Mouse (Mus musculus) intestine, postnatal 0 days (tissue): ENCODE results near the gene Exd2. TPM values are rescaled to one million over a fixed set of nuclear protein-coding genes. Genes with fewer than 3 reads are reported as not detected.

Experiments
- ATAC-seq: fragments of 200-750 bp; cut with Nextera tagmentation; 2 replicates; pipeline ENCODE4 v1.8.0; 2017; ENCODE audit warnings: mild to moderate bottlenecking, moderate TSS enrichment, moderate library complexity
- H3K27ac ChIP-seq: fragments of 300-500 bp; sonication (generic); 2 replicates; pipeline ENCODE4 v1.5.1; 2014; ENCODE audit warnings: mild to moderate bottlenecking, low read depth, low read length, moderate library complexity
- H3K27me3 ChIP-seq: fragments of 300-500 bp; sonication (generic); replicated peaks from 2 replicates; pipeline ENCODE4 v1.6.1; 2014; ENCODE audit warnings: low read length, mixed read lengths; ENCODE audit not compliant: control insufficient read depth, insufficient read depth
- H3K36me3 ChIP-seq: fragments of 300-500 bp; sonication (generic); 2 replicates; pipeline ENCODE4 v1.6.1; 2014; ENCODE audit warnings: mild to moderate bottlenecking, moderate library complexity; ENCODE audit not compliant: control insufficient read depth, insufficient read depth
- H3K4me1 ChIP-seq: fragments of 300-500 bp; sonication (generic); replicated peaks from 2 replicates; pipeline ENCODE4 v1.6.1; 2014; ENCODE audit warnings: antibody characterized with exemption, low read length, mixed read lengths; ENCODE audit not compliant: control insufficient read depth, insufficient read depth
- H3K4me2 ChIP-seq: fragments of 300-500 bp; sonication (generic); replicated peaks from 2 replicates; pipeline ENCODE4 v1.6.1; 2014; ENCODE audit warnings: low read depth, mild to moderate bottlenecking, moderate library complexity
- H3K4me3 ChIP-seq: fragments of 300-500 bp; sonication (generic); 2 replicates; pipeline ENCODE4 v1.5.1; 2014; ENCODE audit warnings: low read depth, low read length
- H3K9ac ChIP-seq: fragments of 300-500 bp; sonication (generic); 2 replicates; pipeline ENCODE4 v1.6.1; 2014; ENCODE audit warnings: mild to moderate bottlenecking, low read depth, low read length
- H3K9me3 ChIP-seq: fragments of 300-500 bp; sonication (generic); 2 replicates; pipeline ENCODE4 v1.6.1; 2016; ENCODE audit warnings: mixed run types; ENCODE audit not compliant: control insufficient read depth
- CTCF ChIP-seq: sonication (generic); IDR thresholded peaks from 2 replicates; pipeline ENCODE4 v1.5.1; 2016; ENCODE audit warnings: low read depth, mild to moderate bottlenecking, control low read depth, antibody characterized with exemption, moderate library complexity
- WGBS: fragments of 180-500 bp; shearing (Covaris S2); extraction: QIAGEN DNeasy Blood & Tissue Kit; methylation state at CpG from one replicate; pipeline ENCODE4 v1.1.7; 2014; 5-methylcytosine and 5-hydroxymethylcytosine counted together
- polyA plus RNA-seq: library from polyadenylated mRNA; unstranded; fragments of >200 nt; fragmentation: Nextera tagmentation; extraction: Ambion mirVana; gene quantifications from 2 replicates; pipeline ENCODE4 v1.2.1, GENCODE M21; 2015

Exd2 gene
- polyA plus RNA-seq, 1 experiment from 2014 or later = 6.8 TPM

DNA sequence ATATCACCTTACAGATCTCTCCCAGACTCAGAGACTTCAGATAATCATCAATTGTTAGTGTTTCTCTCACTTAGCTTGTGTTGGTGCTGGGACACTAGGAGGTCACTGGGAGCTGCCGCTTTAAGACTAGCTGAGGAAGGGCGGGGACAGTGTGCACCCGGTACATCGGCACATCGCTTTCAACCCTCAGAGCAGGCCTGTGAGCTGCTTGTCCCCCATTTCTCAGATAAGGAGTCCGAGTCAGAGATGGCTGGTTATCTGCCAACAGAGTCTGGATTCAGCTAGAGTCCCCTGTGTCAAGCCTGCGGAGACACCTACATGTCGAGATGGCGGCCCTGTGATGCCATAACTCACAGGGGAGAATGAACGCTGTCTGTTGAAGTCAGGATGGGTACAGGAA lies 68.7 kb downstream of the Exd2 start:
- Histone ChIP-seq H3K36me3 (no peaks in the 10 kb centered on the region), H3K4me3 (no peak overlapping the region), H3K27ac (no peak overlapping the region), H3K27me3 (no peaks in the 10 kb centered on the region), H3K9me3 (no peaks in the 10 kb centered on the region), H3K4me1 (no peaks in the 10 kb centered on the region), H3K9ac (no peak overlapping the region), H3K4me2 (no peak overlapping the region)
- ATAC-seq = no peak
- WGBS = 60% methylated on average over 10 of the region's 10 CpGs
- TF ChIP-seq CTCF = no peak

- H3K4me3 ChIP-seq = no peak overlapping the region
- no peak overlapping the region for H3K9ac ChIP-seq
- no peak for ATAC-seq
- no peaks in the 10 kb centered on the region for H3K27me3 ChIP-seq
- 80% methylated on average over 2 of the region's 2 CpGs for WGBS
- no peak for TF ChIP-seq CTCF
- H3K9me3 ChIP-seq = no peaks in the 10 kb centered on the region
- no peaks in the 10 kb centered on the region for H3K36me3 ChIP-seq
- H3K4me1 ChIP-seq = no peaks in the 10 kb centered on the region
- H3K27ac ChIP-seq = no peak overlapping the region
- H3K4me2 ChIP-seq = no peak overlapping the region
These were observed 71.0 kb downstream of the Exd2 start for GRCm38 (mm10) chr12:80533876-80534275.

GRCm38 (mm10) chr12:80537313-80537712 lies 74.4 kb downstream of the Exd2 start:
- Histone ChIP-seq H3K27me3 (no peaks in the 10 kb centered on the region), H3K27ac (no peak overlapping the region), H3K4me1 (no peaks in the 10 kb centered on the region), H3K36me3 (no peaks in the 10 kb centered on the region), H3K9me3 (no peaks in the 10 kb centered on the region), H3K9ac (no peak overlapping the region), H3K4me2 (no peak overlapping the region), H3K4me3 (no peak overlapping the region)
- no peak for TF ChIP-seq CTCF
- WGBS = 82% methylated on average over 2 of the region's 2 CpGs
- ATAC-seq = no peak

DNA sequence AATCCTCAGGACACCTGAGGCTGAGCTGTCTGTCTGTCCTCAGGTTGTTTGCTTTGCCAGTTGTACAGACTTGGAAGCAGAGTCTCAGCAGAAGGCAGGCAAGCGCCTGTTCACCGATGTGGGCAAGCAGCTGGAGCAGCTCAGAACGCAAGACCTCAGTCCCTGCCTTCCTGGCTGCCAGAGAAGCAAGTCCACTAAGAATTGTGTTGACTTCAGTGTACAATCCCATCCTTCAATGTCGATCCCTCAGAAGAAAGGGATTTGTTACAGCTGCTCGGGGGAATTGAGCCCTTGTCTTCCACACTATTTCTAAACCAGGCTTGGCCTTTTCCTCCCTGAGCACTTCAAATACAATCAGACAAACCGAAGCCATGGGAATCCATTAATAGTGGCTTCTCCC lies 75.4 kb downstream of the Exd2 start:
- WGBS = 49% methylated on average over 6 of the region's 6 CpGs
- H3K36me3 ChIP-seq = no peaks in the 10 kb centered on the region
- H3K4me1 ChIP-seq = no peaks in the 10 kb centered on the region
- H3K27ac ChIP-seq = no peak overlapping the region
- H3K4me2 ChIP-seq = no peak overlapping the region
- no peak overlapping the region for H3K9ac ChIP-seq
- no peak for ATAC-seq
- no peak overlapping the region for H3K4me3 ChIP-seq
- TF ChIP-seq CTCF = no peak
- H3K9me3 ChIP-seq = no peaks in the 10 kb centered on the region
- no peaks in the 10 kb centered on the region for H3K27me3 ChIP-seq

- H3K4me2 ChIP-seq = no peak overlapping the region
- H3K4me1 ChIP-seq = no peaks in the 10 kb centered on the region
- no peak for TF ChIP-seq CTCF
- no peak overlapping the region for H3K27ac ChIP-seq
- no peak for ATAC-seq
- H3K4me3 ChIP-seq = no peak overlapping the region
- no peak overlapping the region for H3K9ac ChIP-seq
- H3K27me3 ChIP-seq = no peaks in the 10 kb centered on the region
- no peaks in the 10 kb centered on the region for H3K9me3 ChIP-seq
- H3K36me3 ChIP-seq = no peaks in the 10 kb centered on the region
- WGBS = 33% methylated on average over 4 of the region's 4 CpGs
These were observed 82.4 kb downstream of the Exd2 start for GRCm38 (mm10) chr12:80545310-80545709.

GRCm38 (mm10) chr12:80549646-80550045 lies 86.8 kb downstream of the Exd2 start:
- ATAC-seq = no peak
- Histone ChIP-seq H3K4me1 (no peaks in the 10 kb centered on the region), H3K27me3 (no peaks in the 10 kb centered on the region), H3K9ac (no peak overlapping the region), H3K4me2 (no peak overlapping the region), H3K9me3 (no peaks in the 10 kb centered on the region), H3K4me3 (no peak overlapping the region), H3K36me3 (no peaks in the 10 kb centered on the region), H3K27ac (no peak overlapping the region)
- TF ChIP-seq CTCF = no peak
- 76% methylated on average over 11 of the region's 11 CpGs for WGBS

Other genes with a start within 250 kb of the Exd2 start
- 28.7 and 29.3 TPM in 2 replicates for gene Actn1, start 202.7 kb upstream of the Exd2 start, polyA plus RNA-seq
- gene Dcaf5, start 26.5 kb upstream of the Exd2 start, polyA plus RNA-seq = 7.4 and 7.5 TPM in 2 replicates
- 3.7 and 4.2 TPM in 2 replicates for gene Galnt16, start 55.2 kb downstream of the Exd2 start, polyA plus RNA-seq
- 34.9 and 35.4 TPM in 2 replicates for gene Slc39a9, start 180.8 kb downstream of the Exd2 start, polyA plus RNA-seq
- gene Erh, start 181.2 kb downstream of the Exd2 start, polyA plus RNA-seq = 112 and 113 TPM in 2 replicates
- 1.5 and 1.9 TPM in 2 replicates for gene Plekhd1, start 229.5 kb downstream of the Exd2 start, polyA plus RNA-seq